In the genomic region with DNA sequence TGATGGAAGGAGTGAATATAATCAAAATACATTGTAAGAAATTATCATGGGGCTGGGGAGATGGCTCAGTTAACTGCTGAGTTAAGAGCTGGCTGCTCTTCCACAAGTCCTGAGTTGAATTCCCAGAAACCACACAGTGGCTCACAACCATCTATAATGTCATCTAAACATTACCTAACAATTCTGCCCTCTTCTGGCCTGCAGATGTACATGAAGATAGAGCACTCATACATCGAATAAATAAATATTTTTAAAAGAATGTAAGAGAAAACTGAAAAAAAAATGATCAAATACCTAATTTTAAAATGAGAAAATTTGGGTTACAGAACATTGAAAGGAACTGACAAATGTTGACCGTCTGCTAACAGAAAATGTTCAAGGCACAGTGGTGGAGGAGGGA, we compare ENCODE assay signal across 31 mouse cellular contexts. TPM values are rescaled to one million over a fixed set of nuclear protein-coding genes. Genes with fewer than 3 reads are reported as not detected.
"Had no signal": no experiment of that assay in that cellular context is flagged by ENCODE, and none has a peak within 500 bp of the region (broad histone marks: within the 10 kb centered on the region; RNA-seq: fewer than 3 reads in every experiment).

No protein-coding gene starts in this region.

- DNase-seq: kidney, adult 18-20 months; kidney, adult 9 months; kidney, postnatal 36 days; layer of hippocampus, adult 9-11 months; liver; lung, adult 18-20 months; lung, postnatal 10 days; lung, postnatal 36 days; thymus, adult 2 months; thymus, postnatal 14 days; thymus, postnatal 4 days had no signal

- H3K9me3 ChIP-seq: limb, embryonic 10.5 days; limb, embryonic 13.5 days; liver, embryonic 12.5 days; liver, embryonic 15.5 days; lung, embryonic 15.5 days; megakaryocyte, embryonic 14.5 days; midbrain, embryonic 12.5 days; neural tube, embryonic 13.5 days had no signal

- H3K27me3 ChIP-seq: limb, embryonic 13.5 days; liver, embryonic 12.5 days; liver, embryonic 15.5 days; lung, embryonic 15.5 days; megakaryocyte, embryonic 14.5 days; midbrain, embryonic 12.5 days; neural tube, embryonic 13.5 days had no signal

- H3K9ac ChIP-seq: limb, embryonic 13.5 days; liver, embryonic 12.5 days; liver, embryonic 15.5 days; lung, embryonic 15.5 days; midbrain, embryonic 12.5 days; neural tube, embryonic 13.5 days had no signal

- H3K27ac ChIP-seq: limb, embryonic 10.5 days; limb, embryonic 13.5 days; liver, embryonic 12.5 days; liver, embryonic 15.5 days; lung, embryonic 15.5 days; midbrain, embryonic 12.5 days; neural tube, embryonic 13.5 days had no signal

- ATAC-seq: intestine, embryonic 16.5 days; liver, embryonic 12.5 days had no signal

- H3K4me1 ChIP-seq: limb, embryonic 10.5 days; limb, embryonic 13.5 days; liver, embryonic 12.5 days; liver, embryonic 15.5 days; lung, embryonic 15.5 days; megakaryocyte, embryonic 14.5 days; midbrain, embryonic 12.5 days; neural tube, embryonic 13.5 days had no signal

- H3K4me2 ChIP-seq: limb, embryonic 13.5 days; liver, embryonic 12.5 days; liver, embryonic 15.5 days; lung, embryonic 15.5 days; midbrain, embryonic 12.5 days; neural tube, embryonic 13.5 days had no signal

- H3K4me3 ChIP-seq: limb, embryonic 10.5 days; limb, embryonic 13.5 days; liver, embryonic 12.5 days; liver, embryonic 15.5 days; lung, embryonic 15.5 days; megakaryocyte, embryonic 14.5 days; midbrain, embryonic 12.5 days; myocyte; neural tube, embryonic 13.5 days had no signal

RNA-seq across cellular contexts. Expression of a gene that starts 55.0 kb away (rescaled TPM):
- total RNA-seq: layer of hippocampus, adult 18-20 months; layer of hippocampus, postnatal 25 days; left cerebral cortex, adult 18-20 months; left cerebral cortex, postnatal 25 days; monocyte, adult 5-6 weeks; neutrophil, adult 5-6 weeks had no signal
- polyA plus RNA-seq: intestine, embryonic 16.5 days; kidney, embryonic 16.5 days; limb, embryonic 10.5 days; limb, embryonic 13.5 days; liver, embryonic 12.5 days; liver, embryonic 15.5 days; lung, embryonic 15.5 days; midbrain, embryonic 12.5 days; myocyte; neural tube, embryonic 13.5 days; small intestine, adult 2 months; spleen, adult 2 months; stomach, embryonic 16.5 days; thymus, adult 2 months had no signal
